Mouse (Mus musculus) forebrain, embryonic 10.5 days (tissue): ENCODE data around the gene Ltn1. TPM values are rescaled to one million over a fixed set of nuclear protein-coding genes. Genes with fewer than 3 reads are reported as not detected.

Experiments
- polyA plus RNA-seq: library from polyadenylated mRNA; unstranded; fragments of >200 nt; fragmentation: Nextera tagmentation; extraction: Ambion mirVana; gene quantifications from 2 replicates; pipeline ENCODE4 v1.2.1, GENCODE M21; 2016

Gene Ltn1
- polyA plus RNA-seq, 1 experiment from 2014 or later = 31.5 TPM

Other genes with a start within 250 kb of the Ltn1 start
- gene N6amt1, start 78.4 kb downstream of the Ltn1 start, polyA plus RNA-seq = 19.0 and 21.7 TPM in 2 replicates
- gene Rwdd2b, start 8.0 kb upstream of the Ltn1 start, polyA plus RNA-seq = 10.5 and 11.2 TPM in 2 replicates
- gene Usp16, start 22.1 kb upstream of the Ltn1 start, polyA plus RNA-seq = 36.1 and 45.2 TPM in 2 replicates
- 692 and 710 TPM in 2 replicates for gene Cct8, start 63.3 kb upstream of the Ltn1 start, polyA plus RNA-seq
- gene Map3k7cl, start 120.7 kb upstream of the Ltn1 start, polyA plus RNA-seq = not detected in 2 replicates